Mouse (Mus musculus) bone marrow, adult 2 months (tissue): Measurements from ENCODE around the gene Mfsd8. TPM values are rescaled to one million over a fixed set of nuclear protein-coding genes. Genes with fewer than 3 reads are reported as not detected.
"Not testable (repeated sequence)": the region's sequence is repeated elsewhere in the genome, so short reads cannot be mapped to it uniquely, and the experiment has no call there.

Source experiments
- H3K27ac ChIP-seq: fragments of 200-500 bp; 2 replicates; pipeline ENCODE4 v1.5.1; 2012; ENCODE audit warnings: low read depth, mild to moderate bottlenecking, control low read depth, inconsistent platforms, low read length; ENCODE audit not compliant: control insufficient read depth, poor library complexity, insufficient read depth
- H3K4me1 ChIP-seq: fragments of 200-500 bp; 2 replicates; pipeline ENCODE4 v1.6.1; 2011; ENCODE audit warnings: low read length; ENCODE audit not compliant: control insufficient read depth, insufficient read depth
- H3K4me3 ChIP-seq: fragments of 200-500 bp; replicated peaks from 2 replicates; pipeline ENCODE3; 2011; ENCODE audit warnings: mild to moderate bottlenecking, low read depth, low read length, control low read depth; ENCODE audit not compliant: control insufficient read depth
- CTCF ChIP-seq: fragments of 200-500 bp; IDR thresholded peaks from 2 replicates; pipeline ENCODE4 v1.5.1; 2011; ENCODE audit warnings: low read length, control low read depth; ENCODE audit not compliant: control insufficient read depth, insufficient read depth
- POLR2A ChIP-seq: fragments of 200-500 bp; IDR thresholded peaks from 2 replicates; pipeline ENCODE4 v1.6.1; 2011; ENCODE audit warnings: low read depth, mild to moderate bottlenecking, control low read depth, low read length, borderline replicate concordance; ENCODE audit not compliant: control insufficient read depth
- WGBS: fragments of 180-500 bp; shearing (Covaris S2); methylation state at CpG from one replicate; pipeline ENCODE4 v1.1.7; 2018; 5-methylcytosine and 5-hydroxymethylcytosine counted together
- polyA plus RNA-seq: library from polyadenylated mRNA; stranded (reverse); fragments of >200 nt; gene quantifications from 2 replicates; pipeline ENCODE4 v1.2.4, GENCODE M21; 2011; ENCODE audit warnings: low replicate concordance; ENCODE audit not compliant: missing spikeins, insufficient read depth, insufficient read length

Gene Mfsd8
- polyA plus RNA-seq, result 4.0 and 4.2 TPM in 2 replicates

- peak within 1 kb of the TSS; percentile 90 for H3K4me3 ChIP-seq
- H3K27ac ChIP-seq, result peak within 1 kb of the TSS; percentile 84
- WGBS, result under 1% methylated on average over 39 of the region's 39 CpGs
- not testable (repeated sequence) for H3K4me1 ChIP-seq
- TF ChIP-seq POLR2A, result peak; percentile 70; the same call in 1 of the 2 replicates
- TF ChIP-seq CTCF, result peak; percentile 52; the same call in 1 of the 2 replicates
These were observed at the start of gene Mfsd8 for GRCm38 (mm10) chr3:40846473-40846956. TSS of gene Mfsd8 (minus strand) at chr3:40846886.

- WGBS, result under 1% methylated on average over 18 of the region's 24 CpGs
- H3K27ac ChIP-seq, result peak overlapping the region; percentile 58; the same call in 1 of the 2 replicates
- H3K4me1 ChIP-seq, result not testable (repeated sequence)
- peak overlapping the region; percentile 88 for H3K4me3 ChIP-seq
These were observed 47.6 kb upstream of the Mfsd8 start for GRCm38 (mm10) chr3:40894336-40894735.

- Histone ChIP-seq H3K4me3 (peak overlapping the region; percentile 72), H3K27ac (peak overlapping the region; percentile 54)
- TF ChIP-seq POLR2A, result 0 out of 2 replicates have a peak, but pooled peaks have one; percentile 54
- TF ChIP-seq CTCF, result peak; percentile 57; the same call in 1 of the 2 replicates
These were observed 47.2 kb upstream of the Mfsd8 start for GRCm38 (mm10) chr3:40893816-40894258.

GRCm38 (mm10) chr3:40853123-40853738 lies 6.5 kb upstream of the Mfsd8 start:
- not testable (repeated sequence) for H3K4me3 ChIP-seq, H3K4me1 ChIP-seq, H3K27ac ChIP-seq
- WGBS, result 81% methylated on average over 3 of the region's 3 CpGs

More at GRCm38 (mm10) chr3:40893816-40894258, 47.2 kb upstream of the Mfsd8 start:
- H3K4me1 ChIP-seq, result not testable (repeated sequence)
- WGBS, result under 1% methylated on average over 38 of the region's 38 CpGs

GRCm38 (mm10) chr3:40847936-40848335 lies 1.2 kb upstream of the Mfsd8 start:
- not testable (repeated sequence) for H3K4me1 ChIP-seq, H3K27ac ChIP-seq, H3K4me3 ChIP-seq
- 59% methylated on average over 2 of the region's 2 CpGs for WGBS

- peak overlapping the region; percentile 90 for H3K4me3 ChIP-seq
- 2% methylated on average over 16 of the region's 21 CpGs for WGBS
- peak; percentile 30; the same call in 1 of the 2 replicates for TF ChIP-seq CTCF
- H3K4me1 ChIP-seq, result not testable (repeated sequence)
- H3K27ac ChIP-seq, result peak overlapping the region; percentile 72
These were observed 332 bp upstream of the Mfsd8 start for GRCm38 (mm10) chr3:40847018-40847417.

GRCm38 (mm10) chr3:40846957-40847017 lies 101 bp upstream of the Mfsd8 start, which contains the start of gene Abhd18:
TSS of gene Abhd18 (plus strand) at chr3:40846970.
- Histone ChIP-seq H3K27ac (peak within 1 kb of the TSS; percentile 84), H3K4me3 (peak within 1 kb of the TSS; percentile 90)
- not testable (repeated sequence) for H3K4me1 ChIP-seq
- 0% methylated on average over 3 of the region's 4 CpGs for WGBS

GRCm38 (mm10) chr3:40845521-40845920 lies 1.2 kb downstream of the Mfsd8 start:
- 69% methylated on average over 6 of the region's 6 CpGs for WGBS
- not testable (repeated sequence) for H3K4me3 ChIP-seq, H3K4me1 ChIP-seq, H3K27ac ChIP-seq

GRCm38 (mm10) chr3:40813275-40813674 lies 33.4 kb downstream of the Mfsd8 start:
- H3K4me1 ChIP-seq, result no peaks in the 10 kb centered on the region
- whole genome bisulfite sequencing, result 93% methylated on average over 2 of the region's 2 CpGs
- no peak for TF ChIP-seq CTCF
- no peak for TF ChIP-seq POLR2A
- no peak overlapping the region for H3K27ac ChIP-seq
- H3K4me3 ChIP-seq, result no peak overlapping the region

GRCm38 (mm10) chr3:40809894-40810293 lies 36.8 kb downstream of the Mfsd8 start:
- WGBS, result 95% methylated on average over 2 of the region's 2 CpGs
- no peak for TF ChIP-seq CTCF
- no peak for TF ChIP-seq POLR2A
- H3K27ac ChIP-seq, result no peak overlapping the region
- H3K4me1 ChIP-seq, result no peaks in the 10 kb centered on the region
- H3K4me3 ChIP-seq, result no peak overlapping the region
